Mouse (Mus musculus): ENCODE data around the gene F2rl1.

The F2rl1 gene

GRCm38 (mm10) chr13:95524674-95525491 lies at the start of gene F2rl1:
Gene F2rl1, minus strand, starts transcription at chr13:95525227.
- DNase-seq (ENCODE audit: low spot score in 2 of 2) = no peak

DNA sequence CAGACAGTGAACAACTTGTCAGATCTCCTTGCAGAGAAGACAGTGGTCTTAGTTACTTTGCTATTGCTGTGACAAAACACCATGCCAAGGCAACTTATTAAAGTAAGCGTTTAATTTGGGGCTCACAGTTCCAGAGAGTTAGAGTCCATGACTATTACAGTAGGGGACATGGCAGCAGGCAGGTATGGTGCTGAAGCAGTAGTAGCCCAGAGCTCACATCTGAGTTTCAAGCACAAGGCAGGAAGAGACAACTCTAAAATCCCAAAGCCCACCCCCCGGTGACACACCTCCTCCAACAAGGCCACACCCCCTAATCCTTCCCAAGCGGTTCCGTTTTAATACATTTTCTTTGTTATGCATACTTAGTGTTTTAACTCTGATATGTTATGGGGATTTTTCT lies 45.9 kb upstream of the F2rl1 start:
- DNase-seq (ENCODE audit: low spot score in 2 of 2) = no peak

GRCm38 (mm10) chr13:95569326-95569725 lies 44.3 kb upstream of the F2rl1 start:
- no peak for DNase-seq (ENCODE audit: low spot score in 2 of 2)

GRCm38 (mm10) chr13:95568336-95568735 lies 43.3 kb upstream of the F2rl1 start:
- DNase-seq (ENCODE audit: low spot score in 2 of 2) = no peak

GRCm38 (mm10) chr13:95566841-95567551 lies 42.0 kb upstream of the F2rl1 start:
- no peak for DNase-seq (ENCODE audit: low spot score in 2 of 2)

GRCm38 (mm10) chr13:95563693-95564092 lies 38.7 kb upstream of the F2rl1 start:
- peak; percentile 74 to 86 for DNase-seq (ENCODE audit: low spot score in 2 of 2)

- no peak for DNase-seq (ENCODE audit: low spot score in 2 of 2)
Measured at GRCm38 (mm10) chr13:95563066-95563610, 38.1 kb upstream of the F2rl1 start.

DNA sequence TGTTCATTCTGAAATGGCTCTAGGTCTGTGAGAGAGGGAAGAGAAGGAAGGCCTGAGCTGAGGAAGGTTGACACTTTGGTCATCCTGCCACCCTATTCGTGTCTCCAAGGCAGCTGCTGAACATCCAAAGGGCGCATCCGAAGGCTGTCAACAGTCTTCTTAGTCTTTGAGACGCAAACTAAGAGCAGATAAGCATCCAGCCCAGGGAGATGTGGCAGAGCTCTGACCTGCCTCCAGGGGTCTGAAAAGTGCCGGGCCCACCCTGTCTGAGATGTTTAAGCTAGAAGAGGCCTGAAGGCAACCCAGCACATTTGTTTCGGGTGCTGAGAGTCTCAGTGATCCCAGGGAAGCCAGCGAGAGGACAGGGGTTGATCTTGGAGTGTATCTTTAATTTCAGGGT lies 32.3 kb upstream of the F2rl1 start:
- no peak for DNase-seq (ENCODE audit: low spot score in 2 of 2)

GRCm38 (mm10) chr13:95553885-95554492 lies 29.0 kb upstream of the F2rl1 start:
- no peak for DNase-seq (ENCODE audit: low spot score in 2 of 2)

DNA sequence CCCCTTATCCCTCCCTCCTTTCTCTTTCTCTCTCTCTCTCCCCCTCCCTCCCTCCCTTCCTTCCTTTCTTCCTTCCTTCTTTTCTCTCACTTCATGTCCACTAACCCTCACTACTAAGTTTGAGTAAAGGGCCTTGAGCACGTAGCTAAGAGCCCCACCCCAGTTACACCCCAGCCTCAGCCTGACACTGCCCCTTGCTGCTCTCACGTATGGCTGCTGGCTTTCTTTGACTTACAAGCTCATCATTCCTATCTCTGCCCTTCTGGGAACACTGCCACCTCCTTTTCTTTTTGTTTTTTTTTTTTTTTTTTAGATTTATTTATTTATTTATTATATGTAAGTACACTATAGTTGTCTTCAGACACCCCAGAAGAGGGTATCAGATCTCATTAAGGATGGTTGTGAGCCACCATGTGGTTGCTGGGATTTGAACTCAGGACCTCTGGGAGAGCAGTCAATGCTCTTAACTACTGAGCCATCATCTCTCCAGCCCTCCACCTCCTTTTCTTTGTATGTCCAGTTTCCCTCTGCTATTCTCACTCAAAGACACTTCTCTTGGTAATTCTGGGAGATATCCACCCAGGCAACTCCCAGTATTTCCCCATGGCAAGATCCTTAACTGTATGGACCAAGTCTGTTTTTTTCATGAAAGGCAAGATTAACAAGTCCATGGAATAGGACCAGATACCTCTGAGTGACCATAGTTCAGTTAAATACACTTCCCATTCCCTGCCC lies 25.8 kb upstream of the F2rl1 start:
- DNase-seq (ENCODE audit: low spot score in 2 of 2) = no peak

- no peak for DNase-seq (ENCODE audit: low spot score in 2 of 2)
Measured at GRCm38 (mm10) chr13:95549421-95549820, 24.4 kb upstream of the F2rl1 start.

- no peak for DNase-seq (ENCODE audit: low spot score in 2 of 2)
Measured at GRCm38 (mm10) chr13:95548856-95549255, 23.8 kb upstream of the F2rl1 start.

- no peak for DNase-seq (ENCODE audit: low spot score in 2 of 2)
Measured at GRCm38 (mm10) chr13:95548291-95548789, 23.3 kb upstream of the F2rl1 start.

DNA sequence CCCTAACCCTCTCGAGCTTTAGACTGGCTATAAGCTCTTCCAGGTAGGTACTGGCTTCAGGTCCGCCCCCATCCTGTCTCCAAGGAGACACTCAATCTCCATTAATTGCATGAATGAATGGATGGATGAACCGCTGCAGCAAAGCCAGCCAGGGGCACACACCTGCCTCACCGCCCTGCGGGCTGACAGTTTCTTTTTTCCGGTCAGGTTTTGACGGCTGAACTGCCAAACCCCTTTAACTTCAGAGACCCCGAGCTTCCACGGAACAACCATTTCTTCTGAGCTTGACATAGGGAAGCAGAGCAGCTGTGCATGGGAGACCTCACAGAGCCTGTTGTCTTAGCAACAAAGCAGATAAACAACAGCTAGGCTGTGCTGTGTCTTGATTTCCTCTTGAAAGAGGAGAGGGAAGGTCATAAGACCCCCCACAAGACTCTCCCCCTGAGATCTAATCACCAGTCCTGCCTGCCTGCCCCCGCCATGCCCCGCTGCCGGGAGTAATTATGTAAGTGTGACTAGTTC lies 22.1 kb upstream of the F2rl1 start:
- no peak for DNase-seq (ENCODE audit: low spot score in 2 of 2)

GRCm38 (mm10) chr13:95546251-95546650 lies 21.2 kb upstream of the F2rl1 start:
- DNase-seq (ENCODE audit: low spot score in 2 of 2) = no peak

DNA sequence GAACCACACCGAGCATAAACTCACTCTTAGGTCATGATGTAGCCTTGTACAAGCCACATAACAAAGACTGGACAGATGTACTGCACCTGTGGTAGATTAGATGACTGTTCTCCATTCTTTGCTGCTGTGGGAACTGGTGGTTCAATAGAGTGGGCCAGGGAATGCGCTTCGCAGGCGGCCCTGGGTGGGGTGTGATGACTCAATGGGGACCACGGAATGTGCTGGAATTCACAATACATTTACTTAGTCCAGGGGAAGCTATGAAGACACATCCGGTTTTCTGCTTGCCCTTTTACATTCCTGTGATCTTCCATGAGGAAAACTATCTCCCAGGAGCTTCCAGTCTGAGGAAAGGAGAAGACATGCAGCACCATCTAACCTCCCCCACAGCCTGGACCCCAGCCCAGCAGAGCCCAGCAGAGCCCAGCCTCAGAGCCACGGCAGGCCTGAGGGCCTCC lies 20.7 kb upstream of the F2rl1 start:
- DNase-seq (ENCODE audit: low spot score in 2 of 2) = no peak

GRCm38 (mm10) chr13:95538021-95538420 lies 13.0 kb upstream of the F2rl1 start:
- no peak for DNase-seq (ENCODE audit: low spot score in 2 of 2)

- DNase-seq (ENCODE audit: low spot score in 2 of 2) = no peak
Measured at GRCm38 (mm10) chr13:95536117-95536493, 11.1 kb upstream of the F2rl1 start.

DNA sequence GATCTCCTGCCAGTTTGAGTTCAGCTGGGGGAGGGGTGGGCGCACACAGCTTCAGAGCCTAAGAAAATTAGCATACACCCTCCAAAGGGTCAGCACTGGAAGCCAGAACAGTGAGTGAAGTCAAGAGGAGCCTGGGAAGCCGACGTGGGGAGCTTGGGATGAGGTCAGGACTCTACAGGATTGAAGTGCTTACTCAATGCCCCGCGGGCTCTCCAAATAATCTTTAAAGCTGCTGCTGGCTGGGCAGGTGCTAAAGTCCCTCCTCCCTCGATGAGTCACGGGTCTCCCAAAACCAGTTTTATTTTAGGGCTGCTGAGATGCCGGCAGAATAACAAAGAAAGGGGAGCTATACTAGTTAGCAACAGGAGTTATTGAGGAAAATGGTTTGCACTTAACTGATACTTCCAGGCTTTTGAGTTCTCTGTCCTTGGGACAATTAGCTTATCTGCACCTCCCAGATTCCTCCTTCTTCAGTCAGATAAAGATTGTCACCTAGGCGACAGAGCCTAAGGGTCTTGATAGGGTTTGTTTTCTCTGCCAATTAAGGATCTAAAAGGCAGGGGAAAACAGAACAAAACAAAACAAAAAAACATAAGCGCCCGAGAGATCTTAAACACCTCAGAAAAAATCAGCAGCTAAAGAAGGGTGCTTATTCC lies 10.6 kb upstream of the F2rl1 start:
- DNase-seq (ENCODE audit: low spot score in 2 of 2) = no peak

- DNase-seq (ENCODE audit: low spot score in 2 of 2) = no peak
Measured at GRCm38 (mm10) chr13:95535026-95535425, 10.0 kb upstream of the F2rl1 start.

- no peak for DNase-seq (ENCODE audit: low spot score in 2 of 2)
Measured at GRCm38 (mm10) chr13:95534131-95534561, 9.1 kb upstream of the F2rl1 start.

Measured in frontal cortex, postnatal 36 days (tissue).